Comparison of ENCODE assay signal across 35 mouse cellular contexts in the genomic region with DNA sequence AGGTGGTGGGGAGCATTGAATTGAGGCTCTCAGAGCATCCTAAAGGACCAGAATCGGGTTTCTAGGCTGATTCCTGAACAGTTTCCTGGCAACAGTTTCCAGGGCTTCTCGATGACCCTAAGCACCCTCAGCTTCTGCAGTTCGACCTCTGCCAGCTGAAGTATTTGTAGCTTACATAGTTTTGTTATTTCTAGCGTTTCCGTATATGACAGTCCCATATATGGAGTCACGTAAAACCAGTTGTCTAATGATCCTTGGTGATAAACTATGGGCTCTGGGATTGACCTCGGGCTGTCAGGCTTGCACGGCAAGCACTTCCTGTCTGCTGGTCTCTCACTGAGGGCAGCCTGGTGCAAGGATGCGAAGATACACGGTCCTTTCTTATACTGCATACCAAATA. TPM values are rescaled to one million over a fixed set of nuclear protein-coding genes. Genes with fewer than 3 reads are reported as not detected.
DNase-seq lines count a peak whose midpoint lies in the region; ATAC-seq and TF ChIP-seq lines count a peak whose summit lies in the region.
"Had no signal": no experiment of that assay in that cellular context is flagged by ENCODE, and none has a peak within 500 bp of the region (broad histone marks: within the 10 kb centered on the region; RNA-seq: fewer than 3 reads in every experiment).

No protein-coding gene starts in this region.

- H3K4me3 ChIP-seq in heart, embryonic 13.5 days, result no peak overlapping the region
- no peak overlapping the region for H3K4me3 ChIP-seq in intestine, embryonic 14.5 days (ENCODE audit: low read depth, low read length)
- no peak overlapping the region for H3K4me3 ChIP-seq in intestine, embryonic 15.5 days (replicated peaks)
- no peak overlapping the region for H3K4me3 ChIP-seq in lung, postnatal 0 days (ENCODE audit: low read depth, low read length)
- H3K4me3 ChIP-seq: erythroblast, embryonic 14.5 days; forebrain, embryonic 13.5 days; left cerebral cortex, adult 2 months; liver, embryonic 12.5 days; megakaryocyte, embryonic 14.5 days; midbrain, embryonic 12.5 days; myocyte had no signal

- H3K9me3 ChIP-seq in heart, embryonic 13.5 days, result no peaks in the 10 kb centered on the region
- no peaks in the 10 kb centered on the region for H3K9me3 ChIP-seq in intestine, embryonic 14.5 days (ENCODE audit: control insufficient read depth, low read length)
- no peaks in the 10 kb centered on the region for H3K9me3 ChIP-seq in intestine, embryonic 15.5 days
- no peaks in the 10 kb centered on the region for H3K9me3 ChIP-seq in lung, postnatal 0 days (ENCODE audit: low read length)
- H3K9me3 ChIP-seq: forebrain, embryonic 13.5 days; liver, embryonic 12.5 days; midbrain, embryonic 12.5 days had no signal

- no peak for TF ChIP-seq EP300 in lung, postnatal 0 days (IDR thresholded peaks at IDR 0.05)

- ATAC-seq in heart, embryonic 13.5 days (ENCODE audit: extremely low read depth, insufficient number of reproducible peaks, low FRiP score, low TSS enrichment), result no peak
- no peak for ATAC-seq in intestine, embryonic 14.5 days (replicated peaks; ENCODE audit: low FRiP score, low TSS enrichment, low read depth)
- ATAC-seq in intestine, embryonic 15.5 days, result no peak
- no peak for ATAC-seq in lung, postnatal 0 days
- ATAC-seq: forebrain, embryonic 13.5 days; inflammation-experienced regulatory T-cells, adult 6 months; liver, embryonic 12.5 days; liver, postnatal 0 days had no signal

- peak overlapping the region; percentile 89; the same call in 1 of the 2 replicates for H3K4me2 ChIP-seq in heart, embryonic 13.5 days
- H3K4me2 ChIP-seq in intestine, embryonic 14.5 days (ENCODE audit: low read length), result 0 out of 2 replicates have a peak overlapping the region, but pooled peaks have one; percentile 61
- no peak overlapping the region for H3K4me2 ChIP-seq in intestine, embryonic 15.5 days (replicated peaks)
- H3K4me2 ChIP-seq in lung, postnatal 0 days (replicated peaks; ENCODE audit: low read depth, low read length), result no peak overlapping the region
- H3K4me2 ChIP-seq: forebrain, embryonic 13.5 days; hindbrain, embryonic 14.5 days; liver, embryonic 12.5 days; midbrain, embryonic 12.5 days had no signal

- H3K9ac ChIP-seq in heart, embryonic 13.5 days, result no peak overlapping the region
- H3K9ac ChIP-seq in intestine, embryonic 14.5 days (ENCODE audit: low read length), result no peak overlapping the region
- H3K9ac ChIP-seq in intestine, embryonic 15.5 days, result no peak overlapping the region
- H3K9ac ChIP-seq in lung, postnatal 0 days (replicated peaks; ENCODE audit: low read depth), result no peak overlapping the region
- H3K9ac ChIP-seq: forebrain, embryonic 13.5 days; hindbrain, embryonic 14.5 days; liver, embryonic 12.5 days; liver, postnatal 0 days; midbrain, embryonic 12.5 days had no signal

- H3K27me3 ChIP-seq in heart, embryonic 13.5 days (replicated peaks), result no peaks in the 10 kb centered on the region
- H3K27me3 ChIP-seq in intestine, embryonic 14.5 days (replicated peaks; ENCODE audit: control insufficient read depth, insufficient read depth, low read length), result no peaks in the 10 kb centered on the region
- H3K27me3 ChIP-seq in intestine, embryonic 15.5 days (replicated peaks), result no peaks in the 10 kb centered on the region
- no peaks in the 10 kb centered on the region for H3K27me3 ChIP-seq in lung, postnatal 0 days (replicated peaks; ENCODE audit: insufficient read depth, low read length)
- H3K27me3 ChIP-seq: forebrain, embryonic 13.5 days; liver, embryonic 12.5 days; megakaryocyte, embryonic 14.5 days; midbrain, embryonic 12.5 days had no signal

- 63% methylated on average over 10 of the region's 10 CpGs for WGBS in heart, embryonic 13.5 days
- WGBS in intestine, embryonic 14.5 days, result 39% methylated on average over 10 of the region's 10 CpGs
- WGBS in intestine, embryonic 15.5 days, result 47% methylated on average over 10 of the region's 10 CpGs
- WGBS in lung, postnatal 0 days, result 32% methylated on average over 10 of the region's 10 CpGs

- no peak for DNase-seq in heart, adult 8-10 months (ENCODE audit: low spot score)
- DNase-seq in intestine, embryonic 14.5 days (ENCODE audit: low spot score), result no peak
- peak; percentile 8 for DNase-seq in lung, postnatal 0 days (ENCODE audit: low spot score)
- DNase-seq in lung, postnatal 36 days, result no peak
- no peak for DNase-seq in ovary, adult 18-20 months (ENCODE audit: low spot score)
- DNase-seq: adrenal gland, postnatal 36 days; B cell, adult 2 months; cerebellum, adult 18-20 months; cerebellum, postnatal 10 days; gastrocnemius, postnatal 25 days; heart, postnatal 4 days; kidney, adult 2 months; liver, postnatal 0 days; lung, postnatal 4 days; retina, postnatal 1 day; right cerebral cortex, postnatal 14 days; thymus, postnatal 4 days had no signal

- peaks cover 25% of the 10 kb centered on the region for H3K36me3 ChIP-seq in heart, embryonic 13.5 days
- H3K36me3 ChIP-seq in intestine, embryonic 14.5 days (ENCODE audit: control insufficient read depth, insufficient read depth, low read length), result peaks cover 6% of the 10 kb centered on the region; the same call in 1 of the 2 replicates
- H3K36me3 ChIP-seq in intestine, embryonic 15.5 days, result no peaks in the 10 kb centered on the region
- no peaks in the 10 kb centered on the region for H3K36me3 ChIP-seq in lung, postnatal 0 days (ENCODE audit: insufficient read depth, low read length)

- no peak overlapping the region; the same call in 1 of the 2 replicates for H3K27ac ChIP-seq in heart, embryonic 13.5 days (replicated peaks)
- peak overlapping the region; percentile 14; the same call in 1 of the 2 replicates for H3K27ac ChIP-seq in intestine, embryonic 14.5 days (ENCODE audit: low read depth)
- H3K27ac ChIP-seq in intestine, embryonic 15.5 days, result no peak overlapping the region
- no peak overlapping the region for H3K27ac ChIP-seq in lung, postnatal 0 days (ENCODE audit: low read length)
- H3K27ac ChIP-seq: forebrain, embryonic 13.5 days; hindbrain, embryonic 14.5 days; left cerebral cortex, adult 2 months; liver, embryonic 12.5 days; midbrain, embryonic 12.5 days had no signal

- H3K4me1 ChIP-seq in heart, embryonic 13.5 days, result peaks cover 89% of the 10 kb centered on the region
- H3K4me1 ChIP-seq in intestine, embryonic 14.5 days (replicated peaks; ENCODE audit: control insufficient read depth, insufficient read depth, low read length), result peaks cover 45% of the 10 kb centered on the region
- H3K4me1 ChIP-seq in intestine, embryonic 15.5 days (replicated peaks), result peaks cover 51% of the 10 kb centered on the region
- peaks cover 54% of the 10 kb centered on the region for H3K4me1 ChIP-seq in lung, postnatal 0 days (ENCODE audit: insufficient read depth, low read depth, low read length)

- no peak for TF ChIP-seq CTCF in lung, postnatal 0 days (IDR thresholded peaks at IDR 0.05)

RNA-seq across cellular contexts. Expression of a gene that starts 26.6 kb away (rescaled TPM):
- 41.6 and 42.0 TPM in 2 replicates for polyA plus RNA-seq in heart, embryonic 13.5 days (2015; fragmentation: Nextera tagmentation; extraction: Ambion mirVana)
- total RNA-seq in heart, adult 8-10 months (2022), result 10 to 100 TPM; 46.6 to 60.7 (median 56.0) TPM
- polyA plus RNA-seq in intestine, embryonic 14.5 days (2014; fragmentation: Nextera tagmentation; extraction: Ambion mirVana), result 39.6 and 40.2 TPM in 2 replicates
- polyA plus RNA-seq in intestine, embryonic 15.5 days (2015; fragmentation: Nextera tagmentation; extraction: Ambion mirVana), result 39.5 and 40.7 TPM in 2 replicates
- polyA plus RNA-seq in lung, postnatal 0 days (2015; fragmentation: Nextera tagmentation; extraction: Ambion mirVana), result 34.6 and 37.4 TPM in 2 replicates

RNA-seq across cellular contexts. Expression of a gene that starts 47.5 kb away (rescaled TPM):
- 1.1 and 1.6 TPM in 2 replicates for polyA plus RNA-seq in heart, embryonic 13.5 days (2015; fragmentation: Nextera tagmentation; extraction: Ambion mirVana)
- total RNA-seq in heart, adult 8-10 months (2022), result not detected
- 0.23 TPM in 1 of 2 replicates, not detected in the other for polyA plus RNA-seq in intestine, embryonic 14.5 days (2014; fragmentation: Nextera tagmentation; extraction: Ambion mirVana)
- 0.30 TPM in 1 of 2 replicates, not detected in the other for polyA plus RNA-seq in intestine, embryonic 15.5 days (2015; fragmentation: Nextera tagmentation; extraction: Ambion mirVana)
- polyA plus RNA-seq in lung, postnatal 0 days (2015; fragmentation: Nextera tagmentation; extraction: Ambion mirVana), result 0.08 and 0.12 TPM in 2 replicates
- total RNA-seq: common myeloid progenitor, adult 5-6 weeks; gastrocnemius, postnatal 25 days; layer of hippocampus, adult 18-20 months; layer of hippocampus, postnatal 10 days; left cerebral cortex, adult 2 months; left cerebral cortex, postnatal 25 days; midbrain, postnatal 0 days had no signal
- polyA plus RNA-seq: brain, embryonic 14.5 days; erythroblast, embryonic 14.5 days; forebrain, embryonic 13.5 days; hindbrain, embryonic 14.5 days; midbrain, embryonic 12.5 days; midbrain, postnatal 0 days; myocyte; stomach, embryonic 14.5 days had no signal

RNA-seq across cellular contexts. Expression of a gene that starts 52.4 kb away (rescaled TPM):
- 8.1 and 9.1 TPM in 2 replicates for polyA plus RNA-seq in heart, embryonic 13.5 days (2015; fragmentation: Nextera tagmentation; extraction: Ambion mirVana)
- 1 to 10 TPM; 2.2 to 4.9 (median 2.7) TPM for total RNA-seq in heart, adult 8-10 months (2022)
- 18.2 and 19.2 TPM in 2 replicates for polyA plus RNA-seq in intestine, embryonic 14.5 days (2014; fragmentation: Nextera tagmentation; extraction: Ambion mirVana)
- 18.2 and 20.5 TPM in 2 replicates for polyA plus RNA-seq in intestine, embryonic 15.5 days (2015; fragmentation: Nextera tagmentation; extraction: Ambion mirVana)
- 18.4 and 19.6 TPM in 2 replicates for polyA plus RNA-seq in lung, postnatal 0 days (2015; fragmentation: Nextera tagmentation; extraction: Ambion mirVana)

RNA-seq across cellular contexts. Expression of a gene that starts 52.5 kb away (rescaled TPM):
- polyA plus RNA-seq in heart, embryonic 13.5 days (2015; fragmentation: Nextera tagmentation; extraction: Ambion mirVana), result 82.1 and 97.1 TPM in 2 replicates
- 10 to 100 TPM; 31.3 to 56.0 (median 43.5) TPM for total RNA-seq in heart, adult 8-10 months (2022)
- polyA plus RNA-seq in intestine, embryonic 14.5 days (2014; fragmentation: Nextera tagmentation; extraction: Ambion mirVana), result 64.3 and 73.9 TPM in 2 replicates
- 69.9 and 72.4 TPM in 2 replicates for polyA plus RNA-seq in intestine, embryonic 15.5 days (2015; fragmentation: Nextera tagmentation; extraction: Ambion mirVana)
- 52.6 and 70.9 TPM in 2 replicates for polyA plus RNA-seq in lung, postnatal 0 days (2015; fragmentation: Nextera tagmentation; extraction: Ambion mirVana)

Comparison
In these comparisons a context has a peak if more than half of its experiments do, and no peak if none do; other contexts are left out.
1. H3K4me2 ChIP-seq: peak in heart, embryonic 13.5 days (single experiment) and intestine, embryonic 14.5 days (single experiment); none in intestine, embryonic 15.5 days (single experiment) and lung, postnatal 0 days (single experiment).